Mouse (Mus musculus) lung, postnatal 25 days (tissue): Measurements from ENCODE around the gene Chp2.

ENCODE experiments used
- DNase-seq: peaks from one replicate; pipeline ENCODE4 v3.0.0; 2022; ENCODE audit warnings: low spot score

The Chp2 gene

DNA sequence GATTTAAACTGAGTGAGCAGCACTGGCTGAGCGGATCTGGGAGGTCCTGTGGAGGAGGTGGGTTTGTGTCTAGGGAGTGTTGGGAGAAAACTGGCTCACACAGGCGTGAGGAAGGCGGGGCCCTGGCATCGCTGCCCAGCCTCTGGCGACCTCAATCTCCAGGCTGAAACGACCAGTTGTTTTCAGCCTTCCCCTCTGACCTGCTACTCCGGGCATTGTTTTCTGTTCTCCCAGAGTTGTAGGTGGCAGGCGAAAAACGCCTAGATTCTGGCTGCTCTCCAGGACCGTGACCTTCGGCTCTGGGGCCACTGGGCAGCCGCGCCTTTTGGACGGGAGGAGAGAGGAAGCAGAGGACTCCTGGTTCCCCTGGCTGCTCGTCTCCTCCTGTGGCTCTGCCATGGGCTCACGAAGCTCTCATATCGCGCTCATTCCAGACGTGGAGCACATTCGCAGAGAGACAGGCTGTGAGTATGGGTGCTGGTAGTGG, at the start of gene Chp2:
TSS of gene Chp2 (plus strand) at position 182 of the 487 bp plus-strand sequence.
- DNase-seq: peak; percentile 25

- DNase-seq: no peak
Observed at GRCm38 (mm10) chr7:122170705-122171104, 48.6 kb upstream of the Chp2 start.

- no peak for DNase-seq
Observed at GRCm38 (mm10) chr7:122171613-122172012, 47.7 kb upstream of the Chp2 start.

DNA sequence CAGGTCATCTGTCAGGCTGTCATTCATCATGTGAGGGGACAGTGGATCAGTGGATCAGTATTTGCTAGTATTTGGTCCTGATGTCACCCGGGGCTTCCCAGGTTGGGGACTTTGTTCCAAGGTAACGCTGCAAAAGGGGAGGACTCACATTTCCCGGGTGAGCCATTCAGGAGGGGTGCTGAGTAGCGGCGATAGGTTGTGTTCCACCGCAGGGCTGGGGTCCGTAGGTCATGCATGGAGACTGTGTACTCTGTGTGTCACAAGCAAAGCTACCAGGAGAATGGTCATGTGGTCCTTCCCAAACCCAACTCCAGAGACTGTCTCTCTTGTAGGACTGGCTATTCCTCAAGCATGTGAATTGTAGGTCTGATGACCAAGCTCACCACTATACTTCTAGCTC, 38.6 kb upstream of the Chp2 start:
- no peak for DNase-seq

- DNase-seq: no peak
Observed at GRCm38 (mm10) chr7:122184569-122184968, 34.7 kb upstream of the Chp2 start.

GRCm38 (mm10) chr7:122186043-122186442, 33.3 kb upstream of the Chp2 start, which contains the start of gene Ern2:
Gene Ern2, minus strand, starts transcription at chr7:122186207.
- no peak for DNase-seq

DNA sequence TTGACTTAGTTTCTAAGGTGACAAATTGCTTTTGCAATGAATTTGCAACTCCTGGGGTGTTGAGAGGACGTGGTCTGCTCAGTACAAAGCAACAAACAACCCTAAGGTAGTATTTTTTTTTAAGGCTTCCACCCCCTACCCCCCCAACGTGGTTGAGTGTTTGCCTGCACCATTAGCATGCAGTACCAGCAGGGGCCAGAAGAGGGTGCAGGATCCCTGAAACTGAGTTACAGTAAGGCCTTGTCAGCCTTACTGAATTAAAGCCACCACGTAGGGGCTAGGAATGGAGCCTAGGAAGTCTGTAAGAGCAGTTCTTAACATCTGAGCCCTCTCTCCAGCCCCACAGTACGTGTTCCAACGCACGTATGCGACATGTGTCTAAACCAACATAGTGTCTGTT, 29.8 kb upstream of the Chp2 start:
- DNase-seq: peak; percentile 18

DNA sequence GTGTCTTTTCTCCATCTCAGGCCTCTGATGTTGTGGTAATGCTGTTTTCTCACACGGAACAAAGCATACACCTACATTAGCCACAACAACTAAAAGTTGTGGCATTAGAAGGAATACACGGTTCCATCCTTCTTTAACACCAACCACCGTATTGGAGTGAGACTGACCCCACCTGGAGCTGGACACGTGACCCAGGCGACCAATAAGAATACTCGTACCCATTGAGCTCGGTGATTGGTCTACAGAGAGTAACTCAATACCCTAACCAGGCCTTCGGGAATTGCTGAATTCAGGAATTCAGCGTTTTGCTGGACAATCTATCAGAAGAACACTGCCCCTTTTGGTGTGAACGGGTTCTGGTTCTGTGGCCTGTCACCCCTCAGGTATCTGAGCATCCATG, 28.2 kb upstream of the Chp2 start:
- no peak for DNase-seq

DNA sequence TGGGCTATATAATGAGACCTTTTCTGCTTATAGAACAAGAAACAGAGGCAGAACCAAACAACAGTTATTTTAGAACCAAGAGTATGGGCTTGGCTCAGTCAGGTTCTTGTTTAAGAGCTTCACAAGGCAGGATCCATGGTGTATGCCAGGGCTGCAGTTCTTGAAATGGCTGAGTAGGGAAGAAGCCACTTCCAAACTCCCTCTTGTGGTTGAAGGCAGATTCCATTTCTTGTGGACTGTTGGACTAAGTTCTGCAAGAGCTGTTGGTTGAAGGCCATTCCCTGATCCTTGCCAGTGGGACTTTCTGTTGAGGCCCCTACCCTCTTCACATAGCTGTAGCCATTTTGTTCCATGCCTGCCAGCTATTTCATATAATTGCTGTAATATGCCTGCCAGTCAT, 25.4 kb upstream of the Chp2 start:
- no peak for DNase-seq

DNA sequence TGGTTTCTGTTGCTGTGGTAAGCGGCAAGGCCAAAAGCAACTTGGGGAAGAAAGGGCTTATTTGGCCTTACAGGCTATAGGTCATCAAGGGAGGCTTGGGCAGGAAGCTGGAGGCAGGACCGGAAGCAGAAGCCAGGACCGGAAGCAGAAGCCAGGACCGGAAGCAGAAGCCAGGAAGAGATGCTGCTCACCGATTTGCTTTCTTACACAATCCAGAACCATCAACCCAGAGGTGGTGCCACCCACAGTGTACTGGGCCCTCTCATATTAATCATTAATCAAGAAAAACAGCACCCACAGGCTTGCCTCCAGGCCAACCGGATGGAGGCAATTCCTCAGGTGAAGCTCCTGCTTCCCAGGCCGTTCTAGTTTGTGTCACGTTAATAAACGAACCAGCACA, 22.5 kb upstream of the Chp2 start:
- no peak for DNase-seq

- peak; percentile 34 for DNase-seq
Observed at GRCm38 (mm10) chr7:122197306-122197705, 22.0 kb upstream of the Chp2 start.

DNA sequence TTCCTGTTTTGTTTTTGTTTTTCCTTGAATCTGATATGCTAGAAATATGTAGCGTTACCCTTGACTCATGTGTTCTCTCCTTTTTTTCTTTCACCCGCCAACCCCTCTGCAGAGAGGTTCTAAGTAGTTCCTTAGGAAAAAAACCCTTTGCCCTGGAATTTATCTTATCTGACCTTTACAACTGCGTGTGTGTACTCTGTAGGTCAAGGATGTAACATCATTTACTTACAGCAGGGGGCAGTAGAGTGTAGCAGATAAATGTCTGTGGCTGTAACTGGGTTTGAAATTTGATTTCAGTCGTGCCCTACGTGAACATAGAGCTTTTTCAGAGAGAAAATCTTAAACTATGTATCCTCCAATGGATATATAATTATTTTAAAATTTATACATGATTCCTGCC, 20.0 kb upstream of the Chp2 start:
- DNase-seq: peak; percentile 57

DNA sequence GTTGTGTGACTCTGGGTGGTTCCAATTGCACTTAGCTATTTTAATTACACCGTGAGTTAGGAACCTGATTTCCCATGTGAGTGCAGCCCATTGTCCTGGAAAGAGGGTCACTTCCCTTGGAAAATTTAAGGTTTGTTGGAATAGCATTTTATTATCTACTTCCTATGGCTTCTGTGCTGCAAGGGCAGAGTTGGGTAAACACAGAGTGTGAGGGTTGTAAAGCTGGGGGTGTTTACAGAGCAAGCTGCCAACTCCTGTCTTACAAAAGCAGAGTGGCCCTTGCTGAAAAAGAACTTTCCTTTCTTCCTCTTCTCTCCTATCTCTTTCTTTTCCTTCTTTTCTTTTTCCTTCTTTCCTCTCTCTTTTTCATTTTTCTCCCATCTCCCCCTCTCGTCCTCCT, 15.4 kb upstream of the Chp2 start:
- no peak for DNase-seq

DNA sequence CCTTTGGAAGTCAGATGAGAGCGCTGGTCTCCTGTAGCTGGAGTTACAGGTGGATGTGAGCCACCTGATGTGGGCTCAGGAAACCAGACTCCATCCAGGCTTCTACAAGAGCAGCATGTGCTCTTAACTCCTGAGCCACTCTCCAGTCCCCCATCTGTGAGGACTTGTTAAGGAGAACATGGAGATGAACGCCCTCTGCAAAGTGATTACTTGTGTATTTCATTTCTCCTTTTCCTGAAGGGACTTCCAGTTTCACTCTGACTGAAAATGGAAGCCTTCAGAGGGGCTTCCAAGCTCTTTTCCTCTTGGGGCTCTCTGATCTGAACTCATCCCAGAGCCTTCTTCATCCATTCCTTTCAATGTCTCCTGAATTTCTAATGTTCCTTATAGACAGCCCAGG, 13.2 kb upstream of the Chp2 start:
- no peak for DNase-seq

DNA sequence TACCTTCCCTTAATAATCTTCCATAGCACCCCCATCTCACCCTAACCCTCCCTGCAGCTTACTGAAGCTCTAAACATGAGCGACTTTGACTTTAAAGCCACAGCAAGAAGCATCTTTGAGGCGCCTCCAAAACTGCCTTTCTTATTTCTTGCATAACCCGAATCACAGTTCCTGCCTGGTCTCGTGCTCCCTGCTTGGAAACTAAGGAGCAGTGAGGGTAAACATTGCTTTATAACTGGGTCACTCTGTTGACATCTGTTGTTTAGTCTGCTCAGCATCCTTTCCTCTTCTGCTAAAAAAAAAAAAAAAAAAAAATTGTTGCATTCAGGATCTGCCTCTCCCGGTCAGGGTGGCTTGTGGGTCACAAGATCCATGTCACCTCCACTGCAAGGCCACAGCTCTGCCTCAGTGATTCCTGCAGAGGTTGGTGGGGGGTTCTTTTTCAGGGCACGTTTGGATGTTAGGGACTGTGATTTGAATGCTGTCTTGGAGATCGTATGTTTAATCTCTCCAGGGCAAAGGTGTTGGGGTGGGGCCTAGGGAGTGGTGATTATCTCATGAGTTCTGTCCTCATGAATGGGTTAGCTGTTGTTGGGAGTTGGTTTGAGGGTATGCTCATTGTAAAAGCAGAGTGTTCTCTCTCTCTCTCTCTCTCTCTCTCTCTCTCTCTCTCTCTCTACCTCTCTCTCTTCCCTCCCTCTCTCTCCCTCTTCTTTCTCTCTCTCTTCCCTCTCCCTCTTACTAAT, 10.8 kb upstream of the Chp2 start:
- DNase-seq: peak; percentile 12

GRCm38 (mm10) chr7:122226020-122226742, 6.9 kb downstream of the Chp2 start:
- no peak for DNase-seq

DNA sequence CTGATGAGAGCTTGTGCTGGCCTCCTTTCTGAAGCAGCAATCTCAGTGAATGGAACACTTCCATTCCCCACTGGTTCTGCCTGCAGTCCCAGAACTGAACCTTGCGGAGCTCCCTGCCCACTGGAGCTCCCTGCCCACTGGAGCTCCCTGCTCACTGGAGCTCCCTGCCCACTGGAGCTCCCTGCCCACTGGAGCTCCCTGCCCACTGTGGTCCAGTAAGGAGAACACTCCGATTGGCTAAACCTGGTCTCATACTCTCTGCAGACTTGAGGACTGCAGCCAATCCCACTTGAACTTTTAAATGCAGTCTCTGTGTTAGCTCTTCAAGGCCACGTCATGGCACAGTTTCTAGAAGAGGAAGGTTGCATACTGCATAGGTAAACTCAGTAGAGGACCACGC, 7.4 kb downstream of the Chp2 start:
- no peak for DNase-seq

DNA sequence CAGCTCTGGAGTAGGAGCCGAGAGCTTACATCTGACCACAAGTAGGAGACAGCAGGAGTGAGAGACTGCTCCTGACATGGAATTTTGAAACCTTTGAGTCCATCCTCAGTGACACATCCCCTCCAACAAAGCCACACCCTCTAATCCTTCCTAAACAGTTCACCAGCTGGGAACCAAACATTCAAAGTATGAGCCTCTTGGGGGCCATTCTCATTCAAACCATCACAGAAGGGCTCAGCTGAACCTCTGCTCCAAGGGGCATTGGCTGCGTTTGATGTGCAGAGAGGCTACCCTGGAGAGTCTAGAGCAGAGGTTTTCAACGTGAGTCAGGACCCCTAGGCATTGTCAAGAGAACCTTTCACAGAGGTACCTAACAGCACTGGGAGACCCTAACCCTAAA, 10.0 kb downstream of the Chp2 start:
- DNase-seq: no peak

DNA sequence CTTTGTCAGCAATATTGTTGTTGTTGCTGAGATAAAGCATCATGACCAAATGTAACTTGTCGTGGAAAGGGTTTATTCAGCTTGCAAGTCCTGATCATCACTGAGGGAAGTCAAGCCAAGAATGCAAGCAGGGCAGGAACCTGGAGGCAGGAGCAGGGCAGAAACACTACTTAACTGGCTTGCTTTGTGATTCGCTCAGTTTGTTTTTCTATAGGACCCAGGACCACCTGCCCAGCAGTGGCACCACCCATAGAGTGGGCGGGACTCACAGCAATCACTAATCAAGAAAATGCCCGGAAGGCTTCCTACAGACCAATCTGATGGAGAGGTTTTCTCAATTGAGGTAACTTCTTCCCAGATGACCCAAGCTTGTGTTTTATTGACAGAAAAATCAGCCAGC, 10.6 kb downstream of the Chp2 start:
- no peak for DNase-seq

- DNase-seq: no peak
Observed at GRCm38 (mm10) chr7:122230866-122231265, 11.6 kb downstream of the Chp2 start.

GRCm38 (mm10) chr7:122238939-122239338, 19.6 kb downstream of the Chp2 start:
- no peak for DNase-seq

- no peak for DNase-seq
Observed at GRCm38 (mm10) chr7:122240413-122241119, 21.3 kb downstream of the Chp2 start.

GRCm38 (mm10) chr7:122242260-122242659, 23.0 kb downstream of the Chp2 start:
- peak; percentile 26 for DNase-seq
